Mouse (Mus musculus): ENCODE measurements at regions not wholly inside any gene's neighbourhood (a gene's known extent, or its start where the extent isn't known, plus 50 kb on each side); places are given as distances from the start of the nearest gene placed in this dataset.

DNA sequence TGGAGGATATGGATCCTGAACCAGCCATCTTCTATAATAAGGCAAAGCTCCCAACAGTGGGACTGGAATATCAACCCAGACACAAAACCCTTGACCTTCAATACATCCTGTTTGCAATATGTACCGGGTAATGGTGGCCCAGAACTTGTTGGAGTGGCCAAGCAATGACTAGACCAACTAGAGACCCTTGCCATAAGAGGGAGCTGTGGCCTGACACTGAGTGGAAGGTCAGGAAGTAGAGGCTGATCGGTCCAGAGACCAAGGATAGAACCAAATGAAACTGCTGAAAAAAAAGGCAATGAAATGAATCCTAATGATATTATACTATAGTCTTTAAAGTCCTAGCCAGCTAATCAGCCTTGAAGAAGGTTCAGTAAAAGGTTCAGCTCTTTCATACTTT lies 57.2 kb upstream of the Cav2 start:
- no peak for DNase-seq (ENCODE audit: extremely low spot score in 1 of 2, low spot score in 1 of 2)

DNA sequence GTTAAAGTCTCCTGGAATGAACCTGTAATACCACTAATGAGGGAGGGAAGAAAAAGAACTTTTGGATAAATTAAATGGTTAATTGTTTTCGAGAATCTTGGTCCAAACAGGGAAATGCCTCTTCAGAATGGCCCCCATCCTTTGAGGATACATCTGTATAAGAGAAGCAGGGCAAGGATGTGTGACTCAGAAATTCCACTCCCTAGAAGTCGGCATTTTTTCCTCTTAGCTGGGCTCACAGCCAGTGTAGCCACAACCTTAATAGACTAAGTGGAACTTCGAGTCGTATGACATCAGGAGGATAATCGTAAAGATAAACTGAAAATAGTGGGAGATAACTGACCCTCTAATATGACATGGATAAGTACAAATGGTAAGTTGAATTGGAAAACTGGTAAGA lies 56.1 kb upstream of the Cav2 start:
- no peak for DNase-seq (ENCODE audit: extremely low spot score in 1 of 2, low spot score in 1 of 2)

DNA sequence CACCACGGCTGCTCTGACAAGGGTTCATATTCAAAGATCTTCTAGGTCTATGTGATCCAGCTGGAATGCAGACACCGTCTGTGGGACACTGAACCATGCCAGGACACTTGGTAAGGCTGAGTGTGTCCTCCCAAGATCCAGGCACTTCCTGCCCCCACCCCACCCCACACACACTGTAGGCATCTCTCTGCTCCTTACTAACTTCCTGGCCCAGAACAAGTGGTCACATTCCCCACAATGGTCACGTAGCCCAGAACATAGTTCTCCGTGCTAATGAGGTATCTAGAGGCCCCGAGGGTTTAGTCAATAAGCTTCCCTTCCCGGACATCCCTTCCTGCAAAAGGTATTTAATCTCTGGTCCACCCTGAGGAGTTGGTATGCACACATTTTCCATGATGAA lies 54.5 kb upstream of the Cav2 start:
- DNase-seq (ENCODE audit: extremely low spot score in 1 of 2, low spot score in 1 of 2) = no peak
